Mouse (Mus musculus) myocyte (in vitro differentiated cells): Measurements from ENCODE around the gene Efna2.

Source experiments
- E2F4 ChIP-seq: IDR thresholded peaks from one replicate; pipeline ENCODE4 v1.6.1; 2011; ENCODE audit warnings: mild to moderate bottlenecking, control low read depth, moderate library complexity; ENCODE audit not compliant: insufficient read depth
- MAX ChIP-seq: IDR thresholded peaks from one replicate; pipeline ENCODE4 v1.6.1; 2011; ENCODE audit warnings: low read depth, mild to moderate bottlenecking, control low read depth
- MYOD1 ChIP-seq, 3 experiments: IDR thresholded peaks; one replicate each; pipeline ENCODE4 v1.6.1; 2011; ENCODE audit warnings: control low read depth in 2 of 3, low read depth in 2 of 3, mild to moderate bottlenecking in 2 of 3, moderate library complexity in 1 of 3; ENCODE audit not compliant: insufficient read length in 2 of 3, control insufficient read depth in 1 of 3
- POLR2A ChIP-seq: IDR thresholded peaks from one replicate; pipeline ENCODE4 v1.6.1; 2011; ENCODE audit warnings: low read depth, mild to moderate bottlenecking, control low read depth, moderate library complexity; ENCODE audit not compliant: insufficient read length
- POLR2AphosphoS2 ChIP-seq: IDR thresholded peaks from one replicate; pipeline ENCODE4 v1.6.1; 2011; ENCODE audit warnings: low read depth, control low read depth; ENCODE audit not compliant: insufficient read length
- REST ChIP-seq: IDR thresholded peaks from one replicate; pipeline ENCODE4 v1.6.1; 2011; ENCODE audit warnings: mild to moderate bottlenecking, control low read depth, moderate library complexity; ENCODE audit not compliant: insufficient read depth, insufficient read length
- SRF ChIP-seq: IDR thresholded peaks from one replicate; pipeline ENCODE4 v1.6.1; 2011; ENCODE audit warnings: low read depth; ENCODE audit not compliant: control insufficient read depth, insufficient read length
- USF1 ChIP-seq: IDR thresholded peaks from one replicate; pipeline ENCODE4 v1.6.1; 2011; ENCODE audit warnings: low read depth, mild to moderate bottlenecking, control low read depth, moderate library complexity

DNA sequence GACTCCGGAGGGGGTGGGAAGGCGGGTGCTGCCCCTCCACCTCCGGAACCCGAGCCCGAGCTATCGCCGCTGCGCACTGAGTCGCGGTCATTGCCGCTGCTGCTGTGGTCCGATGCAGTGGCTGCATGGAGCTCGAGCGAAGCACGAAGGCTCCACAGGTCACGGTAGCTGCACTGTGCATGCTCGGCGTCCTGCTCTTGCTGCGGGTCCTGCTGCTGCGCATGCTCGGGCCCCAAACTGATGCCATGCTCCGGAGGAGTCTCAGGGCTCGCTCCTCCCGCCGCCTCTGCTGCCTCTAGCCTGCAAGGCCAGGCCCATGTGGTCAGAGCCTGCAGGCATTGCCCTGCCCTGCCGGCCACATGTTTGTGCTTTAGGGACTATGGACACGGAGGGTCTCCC, 47.3 kb upstream of the Efna2 start:
- TF ChIP-seq REST (no peak), SRF (no peak), MAX (no peak), POLR2A (no peak), POLR2AphosphoS2 (no peak), MYOD1 (IDR thresholded peaks at IDR 0.05; ENCODE audit: control insufficient read depth in 1 of 3, insufficient read length in 2 of 3, low read depth in 2 of 3) (no peak), USF1 (no peak), E2F4 (no peak)
